Mouse (Mus musculus) brain, adult 2 months (tissue): ENCODE results near the gene Ruvbl1.
A peak's percentile ranks its signal among the peaks of the same experiment; 100 is the strongest.

Experiments used
- DNase-seq: peaks from one replicate; pipeline ENCODE4 v3.0.0; 2011; ENCODE audit warnings: low read depth, low spot score

Ruvbl1 gene

DNA sequence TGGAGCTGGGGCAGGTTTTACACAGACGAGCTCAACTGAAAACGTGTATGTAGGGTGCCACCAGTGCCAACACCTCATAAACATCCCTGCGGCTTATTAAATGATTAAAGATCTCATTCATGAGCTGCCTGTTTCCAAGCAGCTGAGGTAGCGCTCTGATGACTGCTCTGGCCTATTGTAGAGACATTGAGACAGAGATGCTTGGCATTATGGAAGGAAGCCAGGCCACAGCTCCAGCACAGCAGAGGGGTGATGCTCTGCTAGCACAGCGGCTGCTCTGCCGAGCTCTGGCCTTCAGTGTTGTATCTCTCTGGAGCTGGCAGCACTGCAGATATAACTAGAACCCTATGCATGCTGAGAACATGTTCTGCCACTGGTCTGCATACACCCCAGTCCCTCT lies 28.5 kb downstream of the Ruvbl1 start:
- DNase-seq = no peak

DNA sequence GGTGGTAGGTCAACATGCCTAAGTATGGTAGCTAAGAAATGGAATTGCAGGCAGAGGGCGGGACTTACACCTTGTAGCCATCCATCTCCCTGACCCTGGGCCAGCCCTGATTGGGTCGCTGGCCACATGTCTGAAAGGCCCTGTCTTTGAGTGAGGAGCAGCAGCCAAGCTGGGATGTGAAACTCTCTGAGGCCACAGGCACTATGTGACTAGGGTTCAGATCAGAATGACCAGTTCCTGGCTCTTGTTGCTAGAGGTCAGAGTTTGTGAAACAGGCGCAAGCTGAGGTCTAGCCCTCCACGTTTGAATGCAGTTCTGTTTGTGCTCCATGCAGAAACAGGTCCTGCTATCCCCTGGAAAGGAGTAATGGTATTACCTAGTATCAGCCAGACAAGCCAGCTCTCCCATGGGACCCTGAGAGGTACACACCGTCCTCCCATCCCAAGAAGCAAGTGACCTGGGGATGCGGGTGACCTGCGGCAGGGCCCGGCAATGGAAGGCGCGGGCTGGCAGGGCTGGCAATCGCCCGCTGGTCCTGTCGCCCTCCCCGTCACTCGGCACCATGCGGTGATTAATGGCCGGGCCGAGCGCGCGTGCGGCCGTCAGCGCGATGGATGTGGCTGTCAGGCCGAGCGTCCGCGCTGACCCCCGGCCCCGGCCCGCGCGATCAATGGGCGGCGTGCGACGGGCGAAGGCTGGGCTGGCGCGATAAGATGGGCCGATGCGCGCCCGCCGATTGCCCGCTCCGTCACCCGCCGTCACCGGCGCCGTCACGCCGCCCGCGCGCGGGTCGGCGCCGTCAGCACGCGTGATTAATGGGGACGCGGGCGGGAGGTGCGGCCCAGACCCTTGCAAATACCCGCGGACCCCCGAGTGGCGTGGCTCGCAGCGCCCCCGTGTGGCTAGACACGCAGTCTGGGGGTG lies 34.5 kb downstream of the Ruvbl1 start:
- peak; percentile 78 for DNase-seq

DNA sequence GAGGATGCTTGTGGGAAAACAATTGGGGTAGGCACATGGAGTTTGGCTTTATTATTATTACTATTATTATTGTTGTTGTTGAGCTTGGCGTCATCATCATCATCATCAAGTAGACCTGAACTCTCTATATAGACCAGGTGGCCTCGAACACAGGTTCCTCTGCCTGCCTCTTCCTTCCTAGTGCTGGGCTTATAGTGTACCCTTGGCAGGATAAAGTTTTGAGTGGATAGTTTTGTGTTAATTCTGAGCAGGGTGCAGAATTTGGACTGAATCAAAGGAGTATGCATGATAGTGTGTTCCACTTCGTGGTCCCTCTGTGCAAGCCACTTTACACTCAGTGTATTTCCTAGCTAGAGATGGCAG lies 35.2 kb downstream of the Ruvbl1 start:
- no peak for DNase-seq

DNA sequence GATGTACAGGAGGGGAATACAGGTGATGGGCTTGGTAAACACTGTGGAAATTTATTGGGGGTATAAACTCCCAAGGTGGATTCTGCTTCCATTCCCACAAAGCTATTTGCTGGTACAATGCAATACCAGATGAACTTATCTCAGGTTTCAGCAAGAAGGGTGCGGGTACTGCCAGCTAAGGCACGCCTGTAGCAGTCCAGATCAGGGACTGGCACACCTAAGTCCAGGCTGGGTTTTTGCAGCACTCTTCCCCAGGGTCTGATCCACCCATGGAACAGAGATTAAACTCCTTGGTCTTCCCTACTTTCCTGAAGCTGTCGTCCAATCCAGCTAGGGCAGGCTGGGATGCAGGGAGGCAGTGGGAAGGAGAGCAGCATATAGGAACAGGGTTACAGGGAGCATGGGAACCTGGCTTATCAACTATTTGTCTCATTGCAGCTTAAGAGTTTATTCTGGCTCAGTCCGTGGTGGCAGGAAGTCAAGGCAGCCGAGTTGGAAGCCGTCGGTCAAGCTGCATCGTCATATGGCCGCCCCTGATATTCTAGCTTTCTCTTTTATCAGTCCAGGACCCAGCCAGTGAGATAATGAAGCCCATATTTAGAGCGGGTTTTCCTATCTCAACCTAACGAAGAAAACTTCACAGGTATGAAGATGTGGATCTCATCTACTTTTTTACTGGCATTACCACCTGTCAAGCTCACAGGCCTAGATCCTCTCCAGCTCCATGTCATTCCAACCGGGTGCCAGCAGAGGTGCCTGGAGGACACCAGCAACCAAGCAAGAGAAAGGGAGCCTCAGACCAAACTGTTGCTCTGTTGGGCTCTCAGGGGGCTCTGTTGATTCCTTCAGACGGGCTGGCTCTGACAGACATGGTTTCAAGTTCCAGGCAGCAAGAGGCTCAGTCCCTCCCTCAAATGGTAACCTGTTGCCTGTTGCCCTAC lies 37.1 kb downstream of the Ruvbl1 start:
- peak; percentile 18 for DNase-seq

DNA sequence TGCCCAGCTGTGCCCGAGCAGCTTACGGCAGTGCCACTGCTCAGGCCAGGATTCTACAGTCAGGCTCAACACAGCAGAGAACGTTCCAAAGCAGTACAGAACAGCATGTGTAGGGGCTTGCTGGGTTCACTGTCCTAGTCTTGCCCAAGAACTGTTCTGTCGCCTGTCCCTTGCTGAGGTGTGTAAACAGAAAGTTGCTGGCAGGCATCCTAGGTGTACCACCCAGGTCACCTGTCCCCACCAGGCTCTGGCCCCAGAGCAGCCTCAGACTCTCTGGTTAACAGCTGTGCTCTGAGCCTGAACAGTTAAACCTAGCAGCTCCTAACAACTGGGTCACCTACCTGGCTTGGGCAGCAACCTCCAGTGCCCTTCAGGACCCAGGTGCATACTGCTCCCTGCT lies 37.8 kb downstream of the Ruvbl1 start:
- DNase-seq = no peak

DNA sequence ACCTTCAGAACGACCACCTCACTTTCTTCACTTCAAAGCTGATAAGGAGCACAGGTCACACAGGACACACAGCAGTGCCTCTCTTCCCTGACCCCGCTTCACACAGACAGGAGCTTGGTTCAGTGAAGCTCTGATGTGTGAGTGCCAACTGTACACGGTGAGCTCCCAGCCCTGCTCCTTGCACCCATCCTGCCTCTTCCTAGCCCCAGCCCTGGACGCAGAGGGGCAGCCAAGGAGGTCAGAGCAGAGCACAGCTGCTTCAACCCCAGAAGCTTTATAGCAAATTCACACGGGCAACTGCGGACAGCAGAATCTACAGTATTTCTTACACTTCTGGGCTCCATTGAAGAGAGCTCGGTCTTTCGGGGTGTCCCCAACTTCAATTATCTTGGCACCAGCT lies 48.8 kb downstream of the Ruvbl1 start:
- no peak for DNase-seq

DNA sequence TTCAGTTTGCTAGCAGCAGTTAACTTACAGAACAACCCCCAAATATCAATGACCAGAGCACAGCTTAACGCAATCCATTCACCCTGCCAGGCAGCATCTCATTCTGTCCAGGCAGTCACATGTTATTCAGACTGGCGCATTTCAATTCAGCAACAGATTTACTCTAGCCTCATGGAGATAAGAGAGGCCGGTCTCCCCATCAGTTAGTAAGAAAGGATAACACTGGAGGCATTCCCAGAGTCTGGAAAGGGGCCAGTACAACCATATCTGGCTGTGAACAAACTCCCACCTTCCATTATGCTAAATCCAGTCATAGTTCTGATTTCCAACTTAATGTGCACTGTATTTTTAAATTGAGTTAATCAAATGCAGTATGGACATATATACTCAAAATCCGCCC lies 49.3 kb downstream of the Ruvbl1 start:
- peak; percentile 67 for DNase-seq

DNA sequence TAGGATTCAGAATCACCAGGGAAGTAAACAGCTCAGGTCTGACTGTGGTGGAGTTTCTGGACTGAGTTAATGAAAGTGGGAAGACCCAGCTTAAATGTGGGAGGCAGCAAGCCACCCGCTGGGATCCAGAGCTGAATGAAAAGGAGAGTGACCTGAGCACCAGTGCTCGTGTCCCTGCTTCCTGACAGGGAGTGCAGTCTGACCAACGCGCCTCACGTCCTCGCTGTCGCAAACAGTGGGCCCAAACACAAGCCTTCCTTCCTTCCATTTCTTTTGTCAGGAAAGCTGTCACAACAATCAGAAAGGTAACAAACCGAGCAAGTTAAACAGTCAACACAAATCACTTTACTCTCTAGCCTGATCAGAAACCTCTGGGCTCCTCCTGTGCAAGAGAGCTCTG lies 50.8 kb downstream of the Ruvbl1 start:
- no peak for DNase-seq

DNA sequence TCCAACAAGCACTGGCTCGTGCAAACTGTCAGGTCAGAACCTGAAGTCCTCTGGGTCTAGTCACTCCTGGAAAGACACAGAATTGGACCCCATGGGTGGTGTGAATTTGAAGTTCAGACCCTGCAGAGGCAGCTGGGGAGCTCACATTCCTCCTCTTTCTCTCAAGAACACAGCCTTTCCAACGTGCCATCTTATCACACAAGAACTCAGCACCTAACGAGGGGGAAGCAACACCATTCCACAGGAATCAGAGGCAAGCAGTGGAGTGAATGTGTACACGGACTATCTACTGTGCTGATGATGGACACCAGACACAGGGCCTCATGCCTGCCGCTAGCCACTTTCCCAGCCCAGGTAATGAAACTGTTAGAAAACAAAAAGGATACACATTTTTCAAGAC lies 51.5 kb downstream of the Ruvbl1 start:
- no peak for DNase-seq

DNA sequence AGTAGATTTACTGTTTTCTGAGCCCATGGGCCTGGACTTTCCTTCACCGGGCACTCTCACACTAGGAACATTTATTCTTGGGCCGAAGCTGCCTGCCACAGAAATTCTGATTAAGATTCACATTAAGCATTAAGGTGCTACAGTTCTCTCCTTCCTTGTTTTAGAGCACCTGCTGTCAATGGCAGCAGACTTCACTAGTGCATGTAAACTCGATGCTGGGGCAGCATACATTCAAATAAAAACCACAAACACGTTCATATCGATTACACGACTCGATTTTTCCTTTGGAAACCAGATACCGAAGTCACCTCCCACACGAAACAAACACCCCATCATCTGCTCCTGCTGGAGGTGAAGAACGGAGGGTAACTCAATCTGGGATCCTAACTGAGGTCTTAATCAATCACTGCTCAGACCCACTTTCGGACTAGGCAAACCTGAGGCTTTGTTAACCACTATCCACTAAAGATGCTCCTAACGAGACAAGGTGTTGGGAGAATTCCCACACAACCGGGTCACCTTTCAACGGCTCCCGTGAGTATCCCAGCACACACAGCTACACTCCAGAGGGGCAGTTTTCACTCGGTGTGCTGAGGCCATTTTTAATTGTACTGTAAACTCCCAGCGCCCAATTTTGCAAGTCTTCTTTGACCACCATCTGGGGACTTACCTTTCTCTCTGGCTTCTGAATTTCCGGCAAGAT lies 52.6 kb downstream of the Ruvbl1 start:
- DNase-seq = no peak

DNA sequence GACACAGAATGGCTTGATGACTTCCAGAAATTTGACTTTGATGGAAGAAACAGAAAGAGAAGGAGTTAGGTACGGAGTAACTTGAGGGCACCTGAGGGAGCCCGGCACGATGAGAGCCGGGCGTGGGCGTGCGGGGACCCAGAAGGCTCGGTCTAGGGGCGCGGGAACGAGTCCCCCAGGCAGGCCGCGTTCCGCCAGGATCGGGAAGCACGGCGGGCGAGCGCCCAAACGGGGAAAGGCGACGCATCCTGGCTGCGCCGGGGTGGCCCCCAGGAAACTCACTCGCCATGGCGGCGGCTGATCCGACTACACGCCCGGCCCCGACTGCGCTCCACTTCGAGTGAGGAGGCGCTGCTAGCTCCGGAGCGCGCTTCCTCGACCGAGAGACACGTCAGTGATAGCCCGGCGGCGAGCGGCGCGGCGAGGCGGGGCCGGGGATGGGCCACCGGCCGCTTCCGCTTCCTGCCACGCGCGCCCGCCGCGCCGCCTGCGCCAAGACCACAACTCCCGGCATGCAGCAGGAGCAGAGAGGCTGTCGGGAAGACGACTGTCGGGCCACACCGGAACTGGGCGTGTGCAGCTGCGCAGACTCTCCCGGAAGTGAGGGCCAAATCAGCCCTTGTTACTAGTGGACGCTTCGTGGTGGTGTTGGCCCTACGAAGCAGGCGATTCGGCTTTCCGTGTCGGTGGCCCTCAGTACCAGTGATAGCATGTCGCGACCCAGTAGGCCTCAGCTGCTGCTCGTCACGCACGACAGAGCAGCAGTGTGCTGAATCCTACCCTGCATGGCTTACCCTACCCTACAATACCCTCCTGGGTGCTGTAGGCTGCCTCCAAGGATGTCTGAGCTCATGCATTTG lies 53.4 kb downstream of the Ruvbl1 start, which contains the start of gene Sec61a1:
TSS of gene Sec61a1 (minus strand) at position 502 of the 860 bp plus-strand sequence.
- DNase-seq = peak; percentile 99

DNA sequence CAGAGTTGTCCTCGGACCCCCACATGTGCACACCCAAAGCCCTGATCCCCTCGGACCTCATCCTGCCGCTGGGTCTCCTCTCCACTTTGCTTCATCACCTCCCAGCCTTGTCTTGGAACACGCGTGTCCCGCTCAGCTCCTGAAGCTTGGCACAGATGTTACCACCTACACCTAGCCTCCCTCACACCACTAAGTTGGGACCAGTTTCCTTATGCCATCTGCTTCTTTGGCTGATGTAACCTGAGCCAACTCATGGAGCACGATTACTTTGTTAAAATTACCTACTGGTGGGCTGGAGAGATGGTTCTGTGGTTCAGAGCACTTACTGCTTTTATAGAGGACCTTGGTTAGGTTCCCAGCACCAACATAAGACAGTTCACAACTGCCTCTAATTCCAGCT lies 56.6 kb downstream of the Ruvbl1 start:
- peak; percentile 88 for DNase-seq

DNA sequence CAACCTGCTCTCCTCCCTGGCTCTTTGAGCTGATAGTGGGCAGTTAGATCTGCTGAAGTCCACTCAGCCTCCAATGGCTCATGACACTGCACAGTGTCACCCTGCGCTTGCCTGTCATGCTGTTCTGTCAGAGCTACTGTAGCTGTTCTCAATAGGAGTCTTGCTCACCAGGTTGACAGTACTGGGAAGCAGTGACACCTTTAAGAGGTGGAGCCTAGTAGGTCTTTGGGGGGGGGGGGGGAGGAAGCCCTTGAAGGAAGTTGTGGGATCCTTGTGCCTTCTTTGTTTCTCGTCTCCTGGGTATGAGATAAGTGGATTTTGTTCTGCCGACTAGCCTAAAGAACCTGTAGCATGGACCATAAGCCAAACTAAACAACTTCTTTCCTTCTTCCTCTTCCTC lies 57.4 kb downstream of the Ruvbl1 start:
- no peak for DNase-seq

DNA sequence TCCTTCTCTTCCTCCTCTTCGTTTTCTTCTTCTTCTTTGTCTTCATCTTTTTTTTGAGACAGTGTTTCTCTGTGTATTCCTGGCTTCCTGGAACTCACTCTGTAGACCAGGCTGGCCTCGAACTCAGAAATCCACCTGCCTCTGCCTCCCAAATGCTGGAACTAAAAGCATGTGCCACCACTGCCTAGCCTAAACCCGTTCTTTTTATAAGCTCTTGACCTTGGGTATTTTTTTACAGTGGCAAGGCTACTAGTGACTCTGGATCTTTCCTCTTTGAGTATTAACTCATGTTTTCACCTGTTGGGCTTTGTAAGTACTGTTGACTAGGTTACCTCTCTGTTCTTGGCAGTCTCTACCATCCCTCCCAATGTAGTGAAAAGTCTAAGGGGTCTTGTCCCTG lies 57.8 kb downstream of the Ruvbl1 start:
- DNase-seq = no peak

DNA sequence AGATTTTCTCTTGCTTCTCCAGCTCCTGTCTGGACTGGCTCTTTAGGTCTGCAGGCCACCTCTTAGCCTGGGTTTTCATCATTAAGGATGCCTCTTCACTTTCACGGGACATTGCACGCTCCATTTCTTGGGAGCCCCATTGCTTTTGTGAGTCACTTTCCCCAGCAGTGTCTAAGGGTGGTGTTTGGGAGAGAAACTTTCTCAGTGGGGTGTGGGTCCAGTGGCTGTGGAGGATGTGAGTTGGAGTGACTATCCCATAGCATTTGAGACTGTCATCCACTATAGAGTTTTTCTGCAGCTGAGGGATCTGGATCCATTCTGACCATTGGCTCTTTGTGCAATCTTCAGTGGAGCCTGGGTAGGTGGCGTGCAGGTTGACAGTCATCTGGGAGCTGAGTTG lies 58.2 kb downstream of the Ruvbl1 start:
- no peak for DNase-seq

DNA sequence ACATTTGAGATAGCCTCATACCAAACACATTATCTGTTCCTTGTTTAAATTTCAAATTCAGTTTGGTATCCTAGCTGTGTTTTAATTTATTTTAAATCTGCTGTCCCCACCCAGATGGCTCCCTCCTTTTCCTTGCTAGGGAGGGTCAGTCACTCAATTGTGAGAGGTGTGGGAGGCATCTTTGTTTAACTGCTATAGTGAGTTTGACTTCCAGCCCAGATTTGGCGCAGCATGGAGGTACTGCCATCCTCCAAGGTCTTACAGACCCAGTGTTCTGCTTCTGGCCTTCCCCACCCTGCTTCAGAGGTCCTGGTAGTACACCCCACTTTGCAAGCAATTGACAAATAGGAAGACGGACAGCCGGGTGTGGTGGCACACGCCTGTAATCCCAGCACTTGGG lies 58.8 kb downstream of the Ruvbl1 start:
- DNase-seq = peak; percentile 63

DNA sequence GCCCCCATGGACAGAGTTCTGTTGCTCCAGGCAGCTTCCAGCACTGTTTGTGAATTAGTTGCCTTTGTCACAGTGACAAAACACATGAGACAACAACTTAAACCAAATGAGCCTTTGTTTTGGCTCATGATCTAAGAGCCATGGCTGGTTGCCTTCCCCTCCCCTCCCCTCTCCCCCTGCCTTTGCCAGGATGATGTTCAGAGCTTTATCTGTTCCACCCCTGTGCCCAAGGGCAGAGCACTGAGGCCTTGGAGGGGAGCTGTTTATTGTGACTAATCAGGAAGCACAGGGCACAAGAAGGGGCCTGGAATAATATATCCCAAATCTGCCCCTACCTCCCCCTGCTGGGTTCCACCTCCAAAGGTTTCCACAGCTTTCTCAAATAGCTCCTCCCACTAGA lies 65.1 kb downstream of the Ruvbl1 start:
- peak; percentile 74 for DNase-seq

DNA sequence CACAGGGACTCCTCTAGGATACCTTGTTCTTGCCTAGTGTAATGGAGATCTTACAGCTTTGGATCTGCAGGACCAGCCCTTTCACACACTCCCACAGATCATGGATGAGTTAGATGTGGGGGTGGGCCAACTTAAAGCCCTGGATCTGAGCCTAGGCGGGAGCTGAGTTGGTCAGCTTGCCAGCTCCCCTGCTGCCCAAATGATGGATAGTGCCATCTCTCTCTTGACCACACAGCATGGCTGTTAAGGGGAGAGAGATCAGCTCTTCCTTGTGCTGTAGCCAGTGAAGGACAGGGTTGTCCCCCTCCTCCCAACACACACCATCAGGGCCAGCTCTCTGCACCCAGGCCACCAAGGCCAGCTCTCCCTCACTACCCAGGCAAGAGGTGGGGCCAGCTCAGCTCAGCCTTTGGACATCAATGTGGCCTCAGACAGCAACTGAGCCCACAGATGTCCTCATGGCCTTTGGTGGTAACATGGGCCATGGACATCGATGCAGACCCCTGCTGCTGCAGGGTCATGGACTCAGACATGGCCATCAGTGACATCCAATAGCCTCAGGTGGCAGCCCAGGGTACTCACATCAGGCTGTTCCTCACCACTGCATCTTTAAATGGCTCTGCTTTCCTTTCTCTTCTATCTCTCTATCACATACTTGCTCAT lies 75.0 kb downstream of the Ruvbl1 start:
- DNase-seq = peak; percentile 53

DNA sequence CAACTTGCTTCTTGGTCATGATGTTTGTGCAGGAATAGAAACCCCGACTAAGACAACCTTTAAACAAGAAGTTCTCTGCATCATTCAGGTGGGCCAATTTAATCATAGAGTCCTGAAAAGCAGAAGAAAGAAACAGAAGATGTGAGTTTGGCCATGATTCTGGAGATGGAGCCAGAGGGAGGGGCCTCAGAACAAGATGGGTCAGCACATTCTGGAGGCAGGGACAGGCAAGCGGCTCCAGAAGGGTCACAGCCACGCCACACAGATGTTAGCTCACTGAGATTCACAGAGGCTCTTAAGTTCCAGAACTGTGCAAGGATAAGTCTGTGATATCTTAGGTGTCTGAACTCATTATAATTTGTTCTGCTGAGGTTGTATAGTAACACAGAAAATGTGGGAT lies 79.0 kb downstream of the Ruvbl1 start:
- no peak for DNase-seq

DNA sequence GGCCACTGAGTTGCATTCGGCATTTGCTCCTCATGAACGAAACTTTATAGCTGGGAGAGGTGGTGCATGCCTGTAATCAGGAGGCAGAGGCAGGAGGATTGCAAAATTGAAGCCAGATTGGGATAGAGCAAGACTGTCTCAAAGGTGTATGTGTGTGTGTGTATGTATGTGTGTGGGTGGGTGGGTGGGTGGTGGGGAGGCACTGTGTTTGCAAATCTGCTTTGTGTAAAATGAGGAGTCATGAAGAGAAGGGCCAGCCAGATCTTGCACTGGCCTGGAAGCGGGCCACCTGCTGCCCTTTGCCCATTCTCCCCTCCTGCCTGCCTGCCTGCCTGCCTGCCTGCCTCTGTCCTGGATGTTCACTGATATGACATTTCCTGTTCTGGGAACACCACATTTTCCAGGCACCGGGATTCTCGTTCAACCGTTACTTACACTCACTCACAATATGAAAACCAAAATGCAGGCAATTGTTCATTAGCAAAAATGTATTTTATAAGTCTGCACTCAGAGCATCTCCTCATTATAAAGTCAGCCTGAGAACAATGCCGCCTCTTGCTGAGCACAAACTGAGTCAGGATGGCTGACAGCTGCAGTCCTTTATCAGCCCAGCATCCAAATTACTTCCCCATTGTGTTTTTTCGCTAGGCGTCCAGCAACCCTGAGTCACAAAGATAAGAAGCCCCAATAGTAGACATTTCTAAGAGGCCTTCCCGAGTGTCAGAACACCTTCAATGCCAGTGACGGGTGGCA lies 79.6 kb downstream of the Ruvbl1 start:
- DNase-seq = peak; percentile 44
